Mouse (Mus musculus) embryonic facial prominence, embryonic 15.5 days (tissue): ENCODE data around the gene Hist2h3c1. TPM values are rescaled to one million over a fixed set of nuclear protein-coding genes. Genes with fewer than 3 reads are reported as not detected.

ENCODE experiments used
- ATAC-seq: fragments of 200-750 bp; cut with Nextera tagmentation; 2 replicates; pipeline ENCODE4 v1.8.0; 2017; ENCODE audit warnings: low read depth, moderate TSS enrichment; ENCODE audit not compliant: insufficient number of reproducible peaks, low FRiP score, low TSS enrichment
- H3K27ac ChIP-seq: fragments of 300-500 bp; sonication (generic); replicated peaks from 2 replicates; pipeline ENCODE4 v1.5.1; 2015; ENCODE audit warnings: mild to moderate bottlenecking, inconsistent platforms
- H3K27me3 ChIP-seq: fragments of 300-500 bp; sonication (generic); 2 replicates; pipeline ENCODE4 v1.6.1; 2015; ENCODE audit warnings: inconsistent platforms
- H3K36me3 ChIP-seq: fragments of 300-500 bp; sonication (generic); 2 replicates; pipeline ENCODE4 v1.6.1; 2015; ENCODE audit warnings: mild to moderate bottlenecking, inconsistent platforms
- H3K4me1 ChIP-seq: fragments of 300-500 bp; sonication (generic); 2 replicates; pipeline ENCODE4 v1.6.1; 2015; ENCODE audit warnings: inconsistent platforms
- H3K4me2 ChIP-seq: fragments of 300-500 bp; sonication (generic); replicated peaks from 2 replicates; pipeline ENCODE4 v1.6.1; 2015; ENCODE audit warnings: mild to moderate bottlenecking, inconsistent platforms
- H3K4me3 ChIP-seq: fragments of 300-500 bp; sonication (generic); replicated peaks from 2 replicates; pipeline ENCODE4 v1.5.1; 2015; ENCODE audit warnings: mild to moderate bottlenecking, inconsistent platforms
- H3K9ac ChIP-seq: fragments of 300-500 bp; sonication (generic); 2 replicates; pipeline ENCODE4 v1.6.1; 2015; ENCODE audit warnings: inconsistent platforms
- H3K9me3 ChIP-seq: fragments of 300-500 bp; sonication (generic); replicated peaks from 2 replicates; pipeline ENCODE4 v1.6.1; 2016; ENCODE audit warnings: inconsistent platforms
- WGBS: fragments of 180-500 bp; shearing (Covaris S2); methylation state at CpG from one replicate; pipeline ENCODE4 v1.1.7; 2015; 5-methylcytosine and 5-hydroxymethylcytosine counted together
- microRNA-seq: library from miRNA; unstranded; fragments of <30 nt; microRNA quantifications from one replicate; pipeline ENCODE4, GENCODE M21; 2016; ENCODE audit warnings: borderline number of aligned reads
- polyA plus RNA-seq: library from polyadenylated mRNA; unstranded; fragments of >200 nt; fragmentation: Nextera tagmentation; extraction: Ambion mirVana; gene quantifications from 2 replicates; pipeline ENCODE4 v1.2.1, GENCODE M21; 2015

Hist2h3c1 gene
- polyA plus RNA-seq, 1 experiment from 2014 or later, result 1.6 TPM

- 42% methylated on average over 5 of the region's 5 CpGs for WGBS
- Histone ChIP-seq H3K9ac (no peak overlapping the region), H3K27me3 (no peaks in the 10 kb centered on the region), H3K4me1 (no peaks in the 10 kb centered on the region), H3K4me3 (no peak overlapping the region), H3K36me3 (no peaks in the 10 kb centered on the region), H3K9me3 (no peaks in the 10 kb centered on the region), H3K4me2 (no peak overlapping the region), H3K27ac (no peak overlapping the region)
- no peak for ATAC-seq
Observed at GRCm38 (mm10) chr3:96293368-96293767, 46.9 kb downstream of the Hist2h3c1 start.

- ATAC-seq, result no peak
- H3K27me3 ChIP-seq, result no peaks in the 10 kb centered on the region
Observed at GRCm38 (mm10) chr3:96293787-96294186, 47.3 kb downstream of the Hist2h3c1 start, which contains the start of gene Fcgr1. Fcgr1 (minus strand) TSS chr3:96293969.

More at GRCm38 (mm10) chr3:96293787-96294186, 47.3 kb downstream of the Hist2h3c1 start, which contains the start of gene Fcgr1:
- H3K4me1 ChIP-seq, result no peaks in the 10 kb centered on the region
- H3K9ac ChIP-seq, result no peak within 1 kb of the TSS
- no peaks in the 10 kb centered on the region for H3K36me3 ChIP-seq
- H3K4me3 ChIP-seq, result no peak within 1 kb of the TSS
- no peak within 1 kb of the TSS for H3K27ac ChIP-seq
- WGBS, result 74% methylated on average over 4 of the region's 4 CpGs
- H3K9me3 ChIP-seq, result no peaks in the 10 kb centered on the region
- H3K4me2 ChIP-seq, result no peak within 1 kb of the TSS

Small RNA genes within 50 kb of the gene (microRNA-seq; reads per million reads assigned to microRNA genes)
- not detected for gene Gm44492
- gene Gm47311, result not detected
- gene Gm47313, result not detected

Other genes with a start within 250 kb of the Hist2h3c1 start
- 41.0 and 46.1 TPM in 2 replicates for gene Vps45, start 188.2 kb upstream of the Hist2h3c1 start, polyA plus RNA-seq
- 22.0 and 26.1 TPM in 2 replicates for gene Otud7b, start 142.2 kb upstream of the Hist2h3c1 start, polyA plus RNA-seq
- 25.7 and 26.6 TPM in 2 replicates for gene Mtmr11, start 84.7 kb upstream of the Hist2h3c1 start, polyA plus RNA-seq
- 160 and 167 TPM in 2 replicates for gene Sf3b4, start 74.4 kb upstream of the Hist2h3c1 start, polyA plus RNA-seq
- 4.8 and 5.6 TPM in 2 replicates for gene Sv2a, start 65.5 kb upstream of the Hist2h3c1 start, polyA plus RNA-seq
- 50.9 and 52.6 TPM in 2 replicates for gene Bola1, start 27.0 kb upstream of the Hist2h3c1 start, polyA plus RNA-seq
- not detected in 2 replicates for gene Hist2h2ab, start 26.8 kb upstream of the Hist2h3c1 start, polyA plus RNA-seq
- 5.8 and 10.1 TPM in 2 replicates for gene Hist2h2ac, start 25.8 kb upstream of the Hist2h3c1 start, polyA plus RNA-seq
- gene Hist2h2be, start 25.6 kb upstream of the Hist2h3c1 start, polyA plus RNA-seq, result 9.8 and 13.5 TPM in 2 replicates
- 4.7 and 5.7 TPM in 2 replicates for gene Hist2h3c2, start 7.6 kb upstream of the Hist2h3c1 start, polyA plus RNA-seq
- gene Hist2h2aa2, start 6.4 kb upstream of the Hist2h3c1 start, polyA plus RNA-seq, result 76.7 and 79.1 TPM in 2 replicates
- gene Hist2h2aa1, start 1.2 kb upstream of the Hist2h3c1 start, polyA plus RNA-seq, result 25.9 and 30.4 TPM in 2 replicates
- 8.7 and 11.5 TPM in 2 replicates for gene Hist2h4, start 16.6 kb downstream of the Hist2h3c1 start, polyA plus RNA-seq
- gene Hist2h3b, start 22.0 kb downstream of the Hist2h3c1 start, polyA plus RNA-seq, result 36.0 and 51.5 TPM in 2 replicates
- gene Hist2h2bb, start 23.1 kb downstream of the Hist2h3c1 start, polyA plus RNA-seq, result 7.0 and 8.6 TPM in 2 replicates
- gene Fcgr1, start 47.3 kb downstream of the Hist2h3c1 start, polyA plus RNA-seq, result 2.2 and 4.4 TPM in 2 replicates
- gene BC107364, start 205.6 kb downstream of the Hist2h3c1 start, polyA plus RNA-seq, result 0.31 TPM in 1 of 2 replicates, not detected in the other